Mouse (Mus musculus) lung, postnatal 10 days (tissue): ENCODE measurements at regions not wholly inside any gene's neighbourhood (a gene's known extent, or its start where the extent isn't known, plus 50 kb on each side); places are given as distances from the start of the nearest gene placed in this dataset.
"Not testable (repeated sequence)": the region's sequence is repeated elsewhere in the genome, so short reads cannot be mapped to it uniquely, and the experiment has no call there.

Source experiments
- DNase-seq: peaks from one replicate; pipeline ENCODE4 v3.0.0; 2021

DNA sequence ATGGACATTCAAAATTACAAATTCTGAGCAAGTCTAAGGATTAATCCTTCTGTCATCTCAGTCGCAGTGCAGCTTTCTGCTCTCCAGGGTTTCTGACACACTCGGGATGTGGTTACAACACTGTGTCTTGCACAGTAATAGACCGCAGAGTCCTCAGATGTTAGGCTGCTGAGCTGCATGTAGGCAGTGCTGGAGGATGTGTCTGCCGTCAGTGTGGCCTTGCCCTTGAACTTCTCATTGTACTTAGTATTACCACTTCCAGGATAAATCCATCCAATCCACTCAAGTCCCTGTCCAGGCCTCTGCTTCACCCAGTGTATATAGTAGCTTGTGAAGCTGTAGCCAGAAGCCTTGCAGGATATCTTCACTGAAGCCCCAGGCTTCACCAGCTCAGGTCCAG is 454.5 kb upstream of the Zfp386 start:
- not testable (repeated sequence) for DNase-seq

DNA sequence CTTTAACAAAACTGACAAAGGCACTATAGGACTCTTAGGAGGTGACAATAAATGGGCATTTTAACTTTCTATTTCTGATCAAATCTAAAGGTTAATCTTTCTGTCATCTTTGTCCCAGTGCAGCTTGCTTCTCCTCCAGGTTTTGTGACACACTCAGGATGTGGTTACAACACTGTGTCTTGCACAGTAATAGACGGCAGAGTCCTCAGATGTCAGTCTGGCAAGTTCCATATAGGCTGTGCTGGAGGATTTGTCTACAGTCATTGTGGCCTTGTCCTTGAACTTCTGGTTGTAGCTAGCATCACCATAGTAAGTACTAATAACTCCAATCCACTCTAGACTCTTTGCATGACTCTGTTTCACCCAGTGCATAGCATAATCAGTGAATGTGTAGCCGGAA is 443.8 kb upstream of the Zfp386 start:
- DNase-seq = no peak

DNA sequence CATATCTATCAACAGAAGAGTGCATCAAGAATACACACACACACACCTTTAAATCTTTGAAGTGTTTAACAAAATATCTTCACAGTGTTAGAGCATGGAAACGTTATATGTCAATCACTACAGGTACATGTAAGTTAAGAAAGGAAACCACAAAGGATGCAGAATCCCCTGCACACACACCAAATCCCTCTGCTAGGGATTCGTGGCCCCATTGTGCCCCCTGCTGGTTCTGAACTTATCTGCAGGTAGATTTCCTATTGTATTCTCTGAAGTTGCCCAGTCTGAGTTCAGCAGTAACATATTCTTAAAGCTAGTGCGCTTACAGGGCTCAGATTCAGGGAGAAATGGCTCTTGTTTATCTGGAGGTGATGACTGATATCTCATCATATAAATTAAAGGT is 442.6 kb upstream of the Zfp386 start:
- DNase-seq = no peak

DNA sequence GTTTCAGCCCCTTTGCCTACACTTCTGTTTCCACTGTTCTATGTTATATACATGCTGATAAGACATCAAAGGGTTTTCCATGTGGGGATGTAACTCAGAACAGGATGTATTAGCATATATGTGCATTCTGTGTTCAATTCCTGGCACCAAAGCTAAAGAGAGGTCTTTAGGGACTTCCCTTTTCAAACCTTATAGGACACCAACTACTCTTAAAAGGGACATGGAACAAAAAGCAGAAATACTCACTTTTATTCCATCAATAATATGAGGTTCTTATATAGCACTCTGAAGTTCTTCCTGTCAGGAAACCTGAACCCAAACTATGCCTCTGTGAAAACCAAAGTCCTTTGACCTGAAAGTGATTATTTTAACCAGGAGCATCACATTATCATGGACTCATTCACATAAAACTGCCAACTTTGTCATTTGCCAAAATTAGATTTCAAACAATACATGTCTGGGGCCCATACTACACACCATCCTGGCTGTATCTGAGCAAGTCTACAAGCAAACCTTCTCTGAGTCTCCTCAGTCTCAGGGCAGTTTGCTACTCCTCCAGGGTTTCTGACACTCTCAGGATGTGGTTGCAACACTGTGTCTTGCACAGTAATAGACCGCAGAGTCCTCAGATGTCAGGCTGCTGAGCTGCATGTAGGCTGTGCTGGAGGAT is 424.8 kb upstream of the Zfp386 start:
- DNase-seq = not testable (repeated sequence)

GRCm38 (mm10) chr12:115624221-115624620 is 423.3 kb upstream of the Zfp386 start:
- DNase-seq = no peak

GRCm38 (mm10) chr12:115647599-115647998 is 399.9 kb upstream of the Zfp386 start:
- DNase-seq = no peak

DNA sequence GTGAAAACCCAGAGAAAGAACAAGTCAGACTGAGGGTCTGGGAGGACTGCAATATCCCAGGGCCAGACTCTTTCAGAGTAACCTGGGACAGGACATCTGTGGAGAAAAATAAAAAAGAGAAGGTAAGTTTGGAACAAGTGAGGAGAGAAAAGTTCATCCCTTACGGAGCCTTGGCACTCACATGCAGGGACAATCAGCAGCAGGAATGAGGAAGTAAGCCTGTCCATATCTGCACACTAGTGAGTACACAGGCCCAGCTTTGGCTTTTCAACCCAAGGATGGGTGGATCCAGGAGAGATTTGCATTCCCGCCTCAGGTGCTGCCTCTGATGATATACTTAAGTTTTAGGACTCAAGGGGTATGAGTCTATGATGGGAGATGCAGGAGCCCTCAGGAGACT is 399.4 kb upstream of the Zfp386 start:
- not testable (repeated sequence) for DNase-seq

GRCm38 (mm10) chr12:115655781-115656180 is 391.7 kb upstream of the Zfp386 start:
- no peak for DNase-seq

DNA sequence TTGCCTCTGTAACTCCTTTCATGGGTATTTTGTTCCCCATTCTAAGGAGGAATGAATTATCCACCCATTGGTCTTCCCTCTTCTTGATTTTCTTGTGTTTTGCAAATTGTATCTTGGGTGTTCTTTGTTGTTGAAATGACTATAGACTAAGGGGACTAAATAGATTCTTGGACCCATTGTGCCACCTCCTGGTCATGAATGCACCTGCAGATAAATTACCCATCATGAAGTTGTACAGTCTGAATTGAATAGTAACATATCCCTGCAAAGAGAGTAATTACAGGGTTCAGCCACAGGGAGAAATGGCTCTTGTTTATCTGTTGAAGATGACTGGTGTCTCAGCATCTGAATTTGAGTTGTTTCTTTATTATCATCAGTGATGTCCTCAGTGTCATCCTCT is 383.4 kb upstream of the Zfp386 start:
- not testable (repeated sequence) for DNase-seq

DNA sequence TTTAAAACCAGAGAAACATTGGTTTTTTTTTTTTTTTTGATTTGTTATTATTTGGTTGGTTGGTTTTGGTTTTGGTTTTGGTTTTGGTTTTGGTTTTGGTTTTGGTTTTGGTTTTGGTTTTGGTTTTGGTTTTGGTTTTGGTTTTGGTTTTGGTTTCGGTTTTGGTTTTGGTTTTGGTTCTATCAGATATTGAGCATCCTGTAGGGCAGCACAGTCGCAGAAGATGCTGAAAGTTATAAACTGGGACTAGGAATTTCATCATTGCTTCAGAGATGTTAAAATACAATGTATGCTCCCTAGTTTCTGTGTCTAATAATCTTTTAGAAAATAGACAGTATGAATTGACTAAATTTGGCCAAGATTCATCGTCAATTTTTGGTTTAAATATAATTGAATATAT is 375.8 kb upstream of the Zfp386 start:
- not testable (repeated sequence) for DNase-seq

- no peak for DNase-seq
Observed at GRCm38 (mm10) chr12:115691801-115692200, 355.7 kb upstream of the Zfp386 start.

GRCm38 (mm10) chr12:115709813-115710212 is 337.7 kb upstream of the Zfp386 start:
- not testable (repeated sequence) for DNase-seq

- DNase-seq = not testable (repeated sequence)
Observed at GRCm38 (mm10) chr12:115742039-115742438, 305.5 kb upstream of the Zfp386 start.

- DNase-seq = not testable (repeated sequence)
Observed at GRCm38 (mm10) chr12:115749586-115749985, 297.9 kb upstream of the Zfp386 start.

GRCm38 (mm10) chr12:115753135-115753534 is 294.4 kb upstream of the Zfp386 start:
- not testable (repeated sequence) for DNase-seq

GRCm38 (mm10) chr12:115757526-115757925 is 290.0 kb upstream of the Zfp386 start:
- DNase-seq = not testable (repeated sequence)

- DNase-seq = not testable (repeated sequence)
Observed at GRCm38 (mm10) chr12:115759041-115759440, 288.5 kb upstream of the Zfp386 start.

DNA sequence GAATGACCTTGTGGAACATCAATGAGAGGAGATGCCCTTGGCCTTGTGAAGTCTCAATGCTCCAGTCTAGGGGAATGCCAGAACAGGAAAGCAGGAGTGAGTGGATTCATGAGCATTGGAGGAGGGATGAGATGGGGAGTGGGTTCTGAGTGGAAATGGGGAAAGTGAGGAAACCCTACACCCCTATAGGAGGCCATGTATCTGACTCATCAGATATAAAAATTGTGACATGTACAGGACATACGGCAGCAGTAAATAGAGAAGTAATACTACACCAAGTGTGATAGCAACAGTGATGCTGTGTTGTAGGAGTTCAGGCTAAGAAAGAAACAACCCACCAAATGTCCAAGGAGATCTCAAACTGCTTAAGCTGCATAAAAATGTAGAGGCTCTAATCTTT is 285.8 kb upstream of the Zfp386 start:
- not testable (repeated sequence) for DNase-seq

DNA sequence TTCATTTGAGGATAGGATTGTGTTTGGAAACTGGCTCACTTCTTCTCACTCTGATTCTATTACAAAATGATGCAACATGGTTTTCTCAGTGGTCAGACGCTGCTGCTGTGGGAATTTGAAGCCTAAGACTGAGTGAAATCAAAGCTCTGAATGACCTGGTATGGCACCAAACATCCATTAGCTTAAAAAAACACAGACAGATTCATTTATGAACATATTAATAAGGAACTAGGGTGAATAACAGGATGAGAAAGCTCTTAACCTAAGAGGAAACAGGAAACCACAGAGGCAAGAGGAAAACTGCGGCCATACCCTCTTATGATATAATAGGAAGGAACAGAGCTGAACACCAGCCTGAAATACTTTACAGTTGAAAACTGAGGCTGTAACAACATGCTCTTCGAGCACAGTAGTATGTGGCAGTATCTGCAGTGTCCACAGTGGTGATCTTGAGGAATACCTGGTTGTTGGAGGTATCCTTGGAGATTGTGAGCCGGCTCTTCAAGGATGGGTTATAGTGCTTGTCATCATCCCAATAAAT is 282.5 kb upstream of the Zfp386 start:
- not testable (repeated sequence) for DNase-seq

DNA sequence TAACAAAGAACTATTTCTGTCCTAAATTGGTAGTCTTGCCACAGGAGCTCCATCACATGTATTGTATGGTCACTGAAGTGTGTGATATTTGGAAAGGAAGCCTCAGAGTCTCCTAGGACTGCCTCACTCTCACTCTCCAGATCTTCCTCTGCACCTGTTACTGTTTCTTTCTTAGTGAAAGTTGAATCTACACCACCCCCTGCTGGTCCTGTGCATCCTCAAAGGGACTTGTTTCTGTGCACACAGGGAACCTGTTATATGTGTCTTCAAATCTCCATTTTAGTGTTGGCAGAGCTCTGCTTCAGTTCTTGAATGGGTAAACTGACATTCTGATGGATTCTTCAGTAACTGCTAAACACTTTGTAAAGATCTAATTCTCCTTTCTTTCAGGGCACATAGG is 276.3 kb upstream of the Zfp386 start:
- not testable (repeated sequence) for DNase-seq

DNA sequence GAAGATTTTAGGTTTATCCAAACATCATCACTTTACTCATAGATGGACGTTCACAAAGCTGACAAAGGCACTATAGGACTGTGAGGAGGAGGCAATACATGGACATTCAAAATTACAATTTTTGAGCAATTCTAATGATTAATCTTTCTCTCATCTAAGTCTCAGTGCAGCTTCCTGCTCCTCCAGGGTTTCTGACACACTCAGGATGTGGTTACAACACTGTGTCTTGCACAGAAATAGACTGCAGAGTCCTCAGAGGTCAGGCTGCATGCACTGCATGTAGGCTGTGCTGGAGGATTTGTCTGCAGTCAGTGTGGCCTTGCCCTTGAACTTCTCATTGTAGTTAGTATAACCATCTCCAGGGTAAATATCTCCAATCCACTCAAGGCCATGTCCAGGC is 257.2 kb upstream of the Zfp386 start:
- DNase-seq = not testable (repeated sequence)

DNA sequence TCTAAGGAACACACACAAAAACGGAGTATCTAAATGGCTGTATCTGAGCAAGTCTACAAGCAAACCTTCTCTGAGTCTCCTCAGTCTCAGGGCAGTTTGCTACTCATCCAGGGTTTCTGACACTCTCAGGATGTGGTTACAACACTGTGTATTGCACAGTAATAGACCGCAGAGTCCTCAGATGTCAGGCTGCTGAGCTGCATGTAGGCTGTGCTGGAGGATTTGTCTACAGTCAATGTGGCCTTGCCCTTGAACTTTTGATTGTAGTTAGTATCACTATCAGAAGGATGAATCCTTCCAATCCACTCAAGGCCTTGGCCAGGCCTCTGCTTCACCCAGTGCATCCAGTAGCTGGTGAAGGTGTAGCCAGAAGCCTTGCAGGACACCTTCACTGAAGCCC is 245.0 kb upstream of the Zfp386 start:
- not testable (repeated sequence) for DNase-seq

- DNase-seq = not testable (repeated sequence)
Observed at GRCm38 (mm10) chr12:115803675-115804074, 243.8 kb upstream of the Zfp386 start.

- DNase-seq = no peak
Observed at GRCm38 (mm10) chr12:115807978-115808377, 239.5 kb upstream of the Zfp386 start.
